Mouse (Mus musculus) heart, embryonic 15.5 days (tissue): ENCODE results near the gene Gsdma2. TPM values are rescaled to one million over a fixed set of nuclear protein-coding genes. Genes with fewer than 3 reads are reported as not detected.
"Not testable (repeated sequence)": the region's sequence is repeated elsewhere in the genome, so short reads cannot be mapped to it uniquely, and the experiment has no call there.

Experiments used
- ATAC-seq: fragments of 200-750 bp; cut with Nextera tagmentation; replicated peaks from 2 replicates; pipeline ENCODE4 v1.8.0; 2017; ENCODE audit warnings: low read depth, moderate TSS enrichment; ENCODE audit not compliant: insufficient number of reproducible peaks, insufficient read depth, low FRiP score
- H3K27ac ChIP-seq: fragments of 300-500 bp; sonication (generic); 2 replicates; pipeline ENCODE4 v1.5.1; 2015; ENCODE audit warnings: mild to moderate bottlenecking, inconsistent platforms
- H3K27me3 ChIP-seq: fragments of 300-500 bp; sonication (generic); 2 replicates; pipeline ENCODE4 v1.6.1; 2015; ENCODE audit warnings: inconsistent platforms
- H3K36me3 ChIP-seq: fragments of 300-500 bp; sonication (generic); 2 replicates; pipeline ENCODE4 v1.6.1; 2015; ENCODE audit warnings: mild to moderate bottlenecking, inconsistent platforms
- H3K4me1 ChIP-seq: fragments of 300-500 bp; sonication (generic); replicated peaks from 2 replicates; pipeline ENCODE4 v1.6.1; 2015; ENCODE audit warnings: inconsistent platforms
- H3K4me2 ChIP-seq: fragments of 300-500 bp; sonication (generic); 2 replicates; pipeline ENCODE4 v1.6.1; 2015; ENCODE audit warnings: inconsistent platforms, mild to moderate bottlenecking, moderate library complexity
- H3K4me3 ChIP-seq: fragments of 300-500 bp; sonication (generic); 2 replicates; pipeline ENCODE4 v1.5.1; 2015; ENCODE audit warnings: mild to moderate bottlenecking, inconsistent platforms
- H3K9ac ChIP-seq: fragments of 300-500 bp; sonication (generic); 2 replicates; pipeline ENCODE4 v1.6.1; 2015; ENCODE audit warnings: mild to moderate bottlenecking, inconsistent platforms
- H3K9me3 ChIP-seq: fragments of 300-500 bp; sonication (generic); replicated peaks from 2 replicates; pipeline ENCODE4 v1.6.1; 2016; ENCODE audit warnings: inconsistent platforms
- WGBS: fragments of 180-500 bp; shearing (Covaris S2); methylation state at CpG from one replicate; pipeline ENCODE4 v1.1.7; 2015; ENCODE audit warnings: mixed read lengths; 5-methylcytosine and 5-hydroxymethylcytosine counted together
- polyA plus RNA-seq: library from polyadenylated mRNA; unstranded; fragments of >200 nt; fragmentation: Nextera tagmentation; extraction: Ambion mirVana; gene quantifications from 2 replicates; pipeline ENCODE4 v1.2.1, GENCODE M21; 2015

Gsdma2 gene
- not detected in 2 replicates for polyA plus RNA-seq

GRCm38 (mm10) chr11:98646459-98646858 is at the start of gene Gsdma2:
TSS of gene Gsdma2 (plus strand) at chr11:98646759.
- Histone ChIP-seq H3K9me3 (no peaks in the 10 kb centered on the region), H3K4me3 (no peak within 1 kb of the TSS), H3K27ac (no peak within 1 kb of the TSS), H3K4me2 (no peak within 1 kb of the TSS), H3K36me3 (no peaks in the 10 kb centered on the region), H3K4me1 (no peaks in the 10 kb centered on the region), H3K27me3 (peaks cover 24% of the 10 kb centered on the region; the same call in 1 of the 2 replicates), H3K9ac (no peak within 1 kb of the TSS)
- ATAC-seq = no peak
- 49% methylated on average over 2 of the region's 2 CpGs for WGBS

- H3K9ac ChIP-seq = no peak overlapping the region
These were observed 49.2 kb upstream of the Gsdma2 start for GRCm38 (mm10) chr11:98597363-98597762.

GRCm38 (mm10) chr11:98597991-98598390 is 48.6 kb upstream of the Gsdma2 start, which contains the start of gene Lrrc3c:
TSS of gene Lrrc3c (plus strand) at chr11:98598291.
- ATAC-seq = no peak
- no peak within 1 kb of the TSS for H3K4me3 ChIP-seq
- H3K36me3 ChIP-seq = no peaks in the 10 kb centered on the region
- no peaks in the 10 kb centered on the region for H3K9me3 ChIP-seq
- no peak within 1 kb of the TSS for H3K9ac ChIP-seq
- 82% methylated on average over 8 of the region's 8 CpGs for WGBS
- no peak within 1 kb of the TSS for H3K27ac ChIP-seq
- H3K27me3 ChIP-seq = peaks cover 20% of the 10 kb centered on the region
- peak within 1 kb of the TSS; percentile 27 for H3K4me2 ChIP-seq
- H3K4me1 ChIP-seq = peaks cover 30% of the 10 kb centered on the region

More at GRCm38 (mm10) chr11:98597363-98597762, 49.2 kb upstream of the Gsdma2 start:
- H3K27me3 ChIP-seq = peaks cover 20% of the 10 kb centered on the region
- H3K36me3 ChIP-seq = no peaks in the 10 kb centered on the region
- H3K27ac ChIP-seq = no peak overlapping the region
- ATAC-seq = no peak
- peaks cover 30% of the 10 kb centered on the region for H3K4me1 ChIP-seq
- no peaks in the 10 kb centered on the region for H3K9me3 ChIP-seq
- H3K4me3 ChIP-seq = no peak overlapping the region
- no peak overlapping the region for H3K4me2 ChIP-seq
- 31% methylated on average over 5 of the region's 6 CpGs for WGBS

GRCm38 (mm10) chr11:98598851-98599290 is 47.7 kb upstream of the Gsdma2 start:
- Histone ChIP-seq H3K4me2 (peak overlapping the region; percentile 27), H3K36me3 (no peaks in the 10 kb centered on the region), H3K4me1 (peaks cover 30% of the 10 kb centered on the region), H3K27me3 (peaks cover 20% of the 10 kb centered on the region), H3K4me3 (no peak overlapping the region), H3K9ac (no peak overlapping the region), H3K9me3 (no peaks in the 10 kb centered on the region), H3K27ac (no peak overlapping the region)
- 56% methylated on average over 18 of the region's 18 CpGs for WGBS
- ATAC-seq = no peak

GRCm38 (mm10) chr11:98599291-98599690 is 47.3 kb upstream of the Gsdma2 start:
- no peak overlapping the region for H3K4me3 ChIP-seq

GRCm38 (mm10) chr11:98602090-98602690 is 44.4 kb upstream of the Gsdma2 start:
- Histone ChIP-seq H3K36me3 (no peaks in the 10 kb centered on the region), H3K4me1 (peaks cover 30% of the 10 kb centered on the region), H3K9me3 (no peaks in the 10 kb centered on the region), H3K4me2 (peak overlapping the region; percentile 60), H3K27me3 (peaks cover 33% of the 10 kb centered on the region), H3K27ac (no peak overlapping the region), H3K9ac (0 out of 2 replicates have a peak overlapping the region, but pooled peaks have one; percentile 19), H3K4me3 (peak overlapping the region; percentile 41)
- WGBS = 2% methylated on average over 20 of the region's 20 CpGs
- peak; percentile 68 for ATAC-seq

More at GRCm38 (mm10) chr11:98599291-98599690, 47.3 kb upstream of the Gsdma2 start:
- H3K27me3 ChIP-seq = peaks cover 20% of the 10 kb centered on the region
- H3K36me3 ChIP-seq = no peaks in the 10 kb centered on the region
- no peak overlapping the region for H3K27ac ChIP-seq
- H3K9me3 ChIP-seq = no peaks in the 10 kb centered on the region
- H3K9ac ChIP-seq = no peak overlapping the region
- peaks cover 30% of the 10 kb centered on the region for H3K4me1 ChIP-seq
- H3K4me2 ChIP-seq = peak overlapping the region; percentile 27
- 25% methylated on average over 18 of the region's 18 CpGs for WGBS
- ATAC-seq = no peak

GRCm38 (mm10) chr11:98603953-98604352 is 42.6 kb upstream of the Gsdma2 start:
- no peak for ATAC-seq
- no peak overlapping the region for H3K4me3 ChIP-seq
- H3K4me2 ChIP-seq = no peak overlapping the region
- H3K36me3 ChIP-seq = no peaks in the 10 kb centered on the region
- peaks cover 24% of the 10 kb centered on the region for H3K27me3 ChIP-seq
- no peak overlapping the region for H3K27ac ChIP-seq
- no peak overlapping the region for H3K9ac ChIP-seq
- H3K4me1 ChIP-seq = peaks cover 26% of the 10 kb centered on the region
- WGBS = 75% methylated on average over 2 of the region's 2 CpGs
- H3K9me3 ChIP-seq = no peaks in the 10 kb centered on the region

- WGBS = 53% methylated on average over 6 of the region's 6 CpGs
- Histone ChIP-seq H3K27me3 (peaks cover 15% of the 10 kb centered on the region), H3K4me1 (peaks cover 20% of the 10 kb centered on the region)
- H3K36me3 ChIP-seq, H3K9ac ChIP-seq, H3K4me3 ChIP-seq, H3K9me3 ChIP-seq, ATAC-seq, H3K27ac ChIP-seq, H3K4me2 ChIP-seq: not testable (repeated sequence)
These were observed 41.6 kb upstream of the Gsdma2 start for GRCm38 (mm10) chr11:98604911-98605310.

- H3K9ac ChIP-seq = no peak overlapping the region
- no peak for ATAC-seq
- H3K4me3 ChIP-seq = no peak overlapping the region
- no peak overlapping the region for H3K4me2 ChIP-seq
- H3K4me1 ChIP-seq = peaks cover 8% of the 10 kb centered on the region
- H3K27me3 ChIP-seq = peaks cover 13% of the 10 kb centered on the region
- H3K9me3 ChIP-seq = no peaks in the 10 kb centered on the region
- H3K36me3 ChIP-seq = no peaks in the 10 kb centered on the region
- 7% methylated on average over 3 of the region's 3 CpGs for WGBS
- no peak overlapping the region for H3K27ac ChIP-seq
These were observed 39.8 kb upstream of the Gsdma2 start for GRCm38 (mm10) chr11:98606763-98607162.

- Histone ChIP-seq H3K4me1 (no peaks in the 10 kb centered on the region), H3K36me3 (no peaks in the 10 kb centered on the region), H3K4me2 (no peak overlapping the region), H3K4me3 (no peak overlapping the region), H3K9ac (no peak overlapping the region), H3K27me3 (no peaks in the 10 kb centered on the region), H3K9me3 (no peaks in the 10 kb centered on the region), H3K27ac (no peak overlapping the region)
- 90% methylated on average over 13 of the region's 13 CpGs for WGBS
- no peak for ATAC-seq
These were observed 25.8 kb upstream of the Gsdma2 start for GRCm38 (mm10) chr11:98620791-98621190.

GRCm38 (mm10) chr11:98623981-98624380 is 22.6 kb upstream of the Gsdma2 start:
- not testable (repeated sequence) for H3K4me2 ChIP-seq, H3K27me3 ChIP-seq, H3K4me3 ChIP-seq, H3K27ac ChIP-seq, H3K4me1 ChIP-seq, H3K36me3 ChIP-seq, H3K9me3 ChIP-seq, H3K9ac ChIP-seq, ATAC-seq
- WGBS = 68% methylated on average over 6 of the region's 6 CpGs

- H3K4me2 ChIP-seq, H3K9me3 ChIP-seq, H3K4me3 ChIP-seq, H3K27ac ChIP-seq, ATAC-seq, H3K27me3 ChIP-seq, H3K9ac ChIP-seq, H3K4me1 ChIP-seq, H3K36me3 ChIP-seq: not testable (repeated sequence)
- 68% methylated on average over 2 of the region's 2 CpGs for WGBS
These were observed 22.2 kb upstream of the Gsdma2 start for GRCm38 (mm10) chr11:98624381-98624780.
